Mouse (Mus musculus): ENCODE measurements around the gene Spcs2. TPM values are rescaled to one million over a fixed set of nuclear protein-coding genes. Genes with fewer than 3 reads are reported as not detected.

Spcs2 gene
- polyA plus RNA-seq (2015; fragmentation: Nextera tagmentation; extraction: Ambion mirVana): 284 and 313 TPM in 2 replicates

- WGBS: 37% methylated on average over 7 of the region's 7 CpGs
- Histone ChIP-seq H3K4me1 (peaks cover 6% of the 10 kb centered on the region), H3K4me3 (replicated peaks) (no peak within 1 kb of the TSS), H3K9ac (replicated peaks) (no peak within 1 kb of the TSS), H3K36me3 (no peaks in the 10 kb centered on the region), H3K27me3 (replicated peaks) (no peaks in the 10 kb centered on the region), H3K4me2 (no peak within 1 kb of the TSS), H3K27ac (replicated peaks) (no peak within 1 kb of the TSS), H3K9me3 (replicated peaks) (no peaks in the 10 kb centered on the region)
- no peak for ATAC-seq (ENCODE audit: low FRiP score)
Observed at GRCm38 (mm10) chr7:99863362-99863761, at the start of gene Spcs2. TSS of gene Spcs2 (minus strand) at chr7:99863462.

GRCm38 (mm10) chr7:99911038-99911437 is 47.8 kb upstream of the Spcs2 start:
- H3K27ac ChIP-seq (replicated peaks): no peak overlapping the region
- WGBS: 82% methylated on average over 5 of the region's 5 CpGs
- H3K4me1 ChIP-seq: no peaks in the 10 kb centered on the region
- ATAC-seq (ENCODE audit: low FRiP score): no peak
- H3K36me3 ChIP-seq: no peaks in the 10 kb centered on the region
- no peak overlapping the region for H3K9ac ChIP-seq (replicated peaks)
- no peaks in the 10 kb centered on the region for H3K9me3 ChIP-seq (replicated peaks)
- H3K4me2 ChIP-seq: no peak overlapping the region
- no peaks in the 10 kb centered on the region for H3K27me3 ChIP-seq (replicated peaks)
- H3K4me3 ChIP-seq (replicated peaks): no peak overlapping the region

GRCm38 (mm10) chr7:99907463-99907862 is 44.2 kb upstream of the Spcs2 start:
- Histone ChIP-seq H3K4me3 (replicated peaks) (no peak overlapping the region), H3K9me3 (replicated peaks) (no peaks in the 10 kb centered on the region), H3K9ac (replicated peaks) (no peak overlapping the region), H3K36me3 (no peaks in the 10 kb centered on the region), H3K27me3 (replicated peaks) (no peaks in the 10 kb centered on the region), H3K27ac (replicated peaks) (no peak overlapping the region), H3K4me2 (no peak overlapping the region), H3K4me1 (no peaks in the 10 kb centered on the region)
- ATAC-seq (ENCODE audit: low FRiP score): no peak
- WGBS: 80% methylated on average over 3 of the region's 3 CpGs

- no peaks in the 10 kb centered on the region for H3K4me1 ChIP-seq
- no peak overlapping the region for H3K27ac ChIP-seq (replicated peaks)
- H3K4me3 ChIP-seq (replicated peaks): no peak overlapping the region
- H3K9me3 ChIP-seq (replicated peaks): no peaks in the 10 kb centered on the region
- no peak overlapping the region for H3K4me2 ChIP-seq
- ATAC-seq (ENCODE audit: low FRiP score): no peak
- H3K36me3 ChIP-seq: no peaks in the 10 kb centered on the region
- no peaks in the 10 kb centered on the region for H3K27me3 ChIP-seq (replicated peaks)
- 85% methylated on average over 3 of the region's 3 CpGs for WGBS
- no peak overlapping the region for H3K9ac ChIP-seq (replicated peaks)
Observed at GRCm38 (mm10) chr7:99906346-99906745, 43.1 kb upstream of the Spcs2 start.

GRCm38 (mm10) chr7:99904421-99905005 is 41.3 kb upstream of the Spcs2 start:
- 58% methylated on average over 3 of the region's 3 CpGs for WGBS
- no peak overlapping the region for H3K27ac ChIP-seq (replicated peaks)
- no peaks in the 10 kb centered on the region for H3K9me3 ChIP-seq (replicated peaks)
- no peaks in the 10 kb centered on the region for H3K4me1 ChIP-seq
- no peak for ATAC-seq (ENCODE audit: low FRiP score)
- H3K27me3 ChIP-seq (replicated peaks): no peaks in the 10 kb centered on the region
- no peak overlapping the region for H3K9ac ChIP-seq (replicated peaks)
- no peaks in the 10 kb centered on the region for H3K36me3 ChIP-seq
- H3K4me2 ChIP-seq: no peak overlapping the region
- H3K4me3 ChIP-seq (replicated peaks): no peak overlapping the region

GRCm38 (mm10) chr7:99902918-99903665 is 39.8 kb upstream of the Spcs2 start:
- ATAC-seq (ENCODE audit: low FRiP score): no peak
- 80% methylated on average over 11 of the region's 11 CpGs for WGBS

GRCm38 (mm10) chr7:99902208-99902607 is 38.9 kb upstream of the Spcs2 start:
- Histone ChIP-seq H3K9ac (replicated peaks) (no peak overlapping the region), H3K36me3 (no peaks in the 10 kb centered on the region), H3K27me3 (replicated peaks) (no peaks in the 10 kb centered on the region), H3K4me2 (no peak overlapping the region), H3K9me3 (replicated peaks) (no peaks in the 10 kb centered on the region), H3K27ac (replicated peaks) (no peak overlapping the region), H3K4me3 (replicated peaks) (no peak overlapping the region), H3K4me1 (no peaks in the 10 kb centered on the region)
- no peak for ATAC-seq (ENCODE audit: low FRiP score)
- 71% methylated on average over 4 of the region's 4 CpGs for WGBS

More at GRCm38 (mm10) chr7:99902918-99903665, 39.8 kb upstream of the Spcs2 start:
- H3K4me3 ChIP-seq (replicated peaks): no peak overlapping the region
- no peaks in the 10 kb centered on the region for H3K4me1 ChIP-seq
- no peaks in the 10 kb centered on the region for H3K36me3 ChIP-seq
- no peak overlapping the region for H3K27ac ChIP-seq (replicated peaks)
- no peak overlapping the region for H3K4me2 ChIP-seq
- H3K9me3 ChIP-seq (replicated peaks): no peaks in the 10 kb centered on the region
- H3K27me3 ChIP-seq (replicated peaks): no peaks in the 10 kb centered on the region
- H3K9ac ChIP-seq (replicated peaks): no peak overlapping the region

- WGBS: 87% methylated on average over 4 of the region's 4 CpGs
- H3K4me1 ChIP-seq: peaks cover 27% of the 10 kb centered on the region
- H3K4me3 ChIP-seq (replicated peaks): no peak overlapping the region
- H3K36me3 ChIP-seq: no peaks in the 10 kb centered on the region
- H3K27ac ChIP-seq (replicated peaks): no peak overlapping the region
- no peaks in the 10 kb centered on the region for H3K9me3 ChIP-seq (replicated peaks)
- H3K4me2 ChIP-seq: no peak overlapping the region
- no peaks in the 10 kb centered on the region for H3K27me3 ChIP-seq (replicated peaks)
- no peak for ATAC-seq (ENCODE audit: low FRiP score)
- H3K9ac ChIP-seq (replicated peaks): no peak overlapping the region
Observed at GRCm38 (mm10) chr7:99896905-99897304, 33.6 kb upstream of the Spcs2 start.

GRCm38 (mm10) chr7:99894478-99894877 is 31.2 kb upstream of the Spcs2 start:
- ATAC-seq (ENCODE audit: low FRiP score): no peak
- WGBS: 69% methylated on average over 6 of the region's 6 CpGs
- Histone ChIP-seq H3K27me3 (replicated peaks) (no peaks in the 10 kb centered on the region), H3K36me3 (no peaks in the 10 kb centered on the region), H3K4me3 (replicated peaks) (no peak overlapping the region), H3K27ac (replicated peaks) (peak overlapping the region; percentile 54), H3K4me2 (no peak overlapping the region), H3K4me1 (peaks cover 29% of the 10 kb centered on the region), H3K9me3 (replicated peaks) (no peaks in the 10 kb centered on the region), H3K9ac (replicated peaks) (no peak overlapping the region)

GRCm38 (mm10) chr7:99893967-99894366 is 30.7 kb upstream of the Spcs2 start:
- H3K27ac ChIP-seq (replicated peaks): peak overlapping the region; percentile 54
- H3K9me3 ChIP-seq (replicated peaks): no peaks in the 10 kb centered on the region
- 78% methylated on average over 3 of the region's 3 CpGs for WGBS
- H3K9ac ChIP-seq (replicated peaks): no peak overlapping the region
- H3K36me3 ChIP-seq: no peaks in the 10 kb centered on the region
- H3K27me3 ChIP-seq (replicated peaks): no peaks in the 10 kb centered on the region
- H3K4me1 ChIP-seq: peaks cover 34% of the 10 kb centered on the region
- no peak for ATAC-seq (ENCODE audit: low FRiP score)
- H3K4me2 ChIP-seq: no peak overlapping the region
- H3K4me3 ChIP-seq (replicated peaks): no peak overlapping the region

GRCm38 (mm10) chr7:99892351-99892750 is 29.1 kb upstream of the Spcs2 start:
- ATAC-seq (ENCODE audit: low FRiP score): no peak
- no peaks in the 10 kb centered on the region for H3K27me3 ChIP-seq (replicated peaks)
- H3K27ac ChIP-seq (replicated peaks): no peak overlapping the region
- no peak overlapping the region for H3K9ac ChIP-seq (replicated peaks)
- no peaks in the 10 kb centered on the region for H3K9me3 ChIP-seq (replicated peaks)
- 86% methylated on average over 2 of the region's 2 CpGs for WGBS
- no peaks in the 10 kb centered on the region for H3K36me3 ChIP-seq
- H3K4me2 ChIP-seq: no peak overlapping the region
- peaks cover 34% of the 10 kb centered on the region for H3K4me1 ChIP-seq
- H3K4me3 ChIP-seq (replicated peaks): no peak overlapping the region

- ATAC-seq (ENCODE audit: low FRiP score): no peak
- Histone ChIP-seq H3K4me3 (replicated peaks) (no peak overlapping the region), H3K4me2 (no peak overlapping the region), H3K27me3 (replicated peaks) (no peaks in the 10 kb centered on the region), H3K9ac (replicated peaks) (no peak overlapping the region), H3K4me1 (peaks cover 34% of the 10 kb centered on the region), H3K36me3 (no peaks in the 10 kb centered on the region), H3K9me3 (replicated peaks) (no peaks in the 10 kb centered on the region), H3K27ac (replicated peaks) (no peak overlapping the region)
- WGBS: 74% methylated on average over 3 of the region's 3 CpGs
Observed at GRCm38 (mm10) chr7:99891471-99891870, 28.2 kb upstream of the Spcs2 start.
